ENCODE assay signal across 18 mouse cellular contexts in the genomic region with DNA sequence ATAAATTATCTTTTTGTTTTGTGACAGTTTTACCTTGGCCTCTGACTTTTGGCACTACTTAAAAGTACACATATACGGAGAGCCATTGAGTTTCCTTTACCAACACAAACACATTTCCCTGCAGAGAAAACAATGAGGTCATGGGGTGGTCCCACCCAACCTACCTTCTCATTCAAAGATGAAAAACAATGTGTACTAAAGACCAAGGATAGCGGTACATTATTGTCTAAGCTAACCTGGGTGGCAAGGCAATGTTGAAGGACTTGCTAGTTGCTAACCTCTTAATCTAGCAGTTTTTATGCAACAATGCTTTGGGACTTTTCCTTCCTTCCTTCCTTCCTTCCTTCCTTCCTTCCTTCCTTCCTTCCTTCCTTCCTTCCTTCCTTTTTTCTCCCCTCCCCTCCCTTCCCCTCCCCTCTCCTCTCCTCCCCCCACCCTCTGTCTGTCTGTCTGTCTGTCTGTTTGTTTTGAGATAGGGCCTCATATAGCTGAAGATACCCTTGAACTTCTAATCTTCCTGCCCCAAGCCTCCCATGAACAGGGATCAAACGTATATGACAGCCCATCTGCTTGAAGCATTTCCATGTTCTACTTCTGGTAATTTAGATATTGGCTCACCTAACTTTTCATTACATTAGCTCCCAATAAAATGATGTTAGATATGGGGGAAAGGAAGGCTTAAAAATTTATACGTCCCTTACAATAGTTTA.
"Had no signal": no experiment of that assay in that cellular context is flagged by ENCODE, and none has a peak within 500 bp of the region (broad histone marks: within the 10 kb centered on the region; RNA-seq: fewer than 3 reads in every experiment).

No protein-coding gene starts in this region.

- H3K27ac ChIP-seq: kidney, embryonic 15.5 days; limb, embryonic 12.5 days; limb, embryonic 15.5 days; lung, embryonic 15.5 days; macrophage; midbrain, embryonic 10.5 days; midbrain, embryonic 13.5 days had no signal

- DNase-seq: kidney, adult 8-10 months; kidney, postnatal 10 days; kidney, postnatal 36 days; layer of hippocampus, postnatal 36 days; left cerebral cortex, postnatal 4 days; lung, adult 18-20 months; lung, postnatal 14 days; thymus, adult 18-20 months; thymus, postnatal 36 days had no signal

- H3K27me3 ChIP-seq: kidney, embryonic 15.5 days; limb, embryonic 12.5 days; limb, embryonic 15.5 days; lung, embryonic 15.5 days; megakaryocyte, embryonic 14.5 days; midbrain, embryonic 13.5 days had no signal

- H3K4me3 ChIP-seq: kidney, embryonic 15.5 days; limb, embryonic 12.5 days; limb, embryonic 15.5 days; lung, embryonic 15.5 days; megakaryocyte, embryonic 14.5 days; midbrain, embryonic 10.5 days; midbrain, embryonic 13.5 days had no signal

- H3K4me2 ChIP-seq: kidney, embryonic 15.5 days; limb, embryonic 12.5 days; limb, embryonic 15.5 days; lung, embryonic 15.5 days; midbrain, embryonic 13.5 days had no signal

- ATAC-seq: intestine, postnatal 0 days; midbrain, embryonic 13.5 days had no signal

- H3K4me1 ChIP-seq: kidney, embryonic 15.5 days; limb, embryonic 12.5 days; limb, embryonic 15.5 days; lung, embryonic 15.5 days; midbrain, embryonic 10.5 days; midbrain, embryonic 13.5 days had no signal

- H3K9me3 ChIP-seq: kidney, embryonic 15.5 days; limb, embryonic 12.5 days; limb, embryonic 15.5 days; lung, embryonic 15.5 days; megakaryocyte, embryonic 14.5 days; midbrain, embryonic 10.5 days; midbrain, embryonic 13.5 days had no signal

- H3K9ac ChIP-seq: kidney, embryonic 15.5 days; limb, embryonic 12.5 days; limb, embryonic 15.5 days; lung, embryonic 15.5 days; midbrain, embryonic 13.5 days had no signal

- H3K36me3 ChIP-seq: limb, embryonic 15.5 days; lung, embryonic 15.5 days had no signal
